Mouse (Mus musculus): Measurements from ENCODE around the gene H2-Ab1. TPM values are rescaled to one million over a fixed set of nuclear protein-coding genes. Genes with fewer than 3 reads are reported as not detected.

Gene H2-Ab1
- polyA plus RNA-seq, 1 experiment from 2014 or later, result 13.5 TPM

DNA sequence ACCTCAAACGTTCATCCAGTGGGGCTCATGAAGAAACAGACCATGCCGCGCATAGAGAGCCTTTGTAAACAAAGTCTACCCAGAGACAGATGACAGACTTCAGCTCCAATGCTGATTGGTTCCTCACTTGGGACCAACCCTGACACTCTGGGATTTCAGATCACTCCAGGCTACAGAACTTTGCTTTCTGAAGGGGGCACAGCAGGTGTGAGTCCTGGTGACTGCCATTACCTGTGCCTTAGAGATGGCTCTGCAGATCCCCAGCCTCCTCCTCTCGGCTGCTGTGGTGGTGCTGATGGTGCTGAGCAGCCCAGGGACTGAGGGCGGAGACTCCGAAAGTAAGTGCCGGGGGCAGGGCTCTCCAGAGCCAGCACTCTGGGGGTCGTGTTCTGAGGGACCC lies 5.6 kb downstream of the H2-Ab1 start:
- H3K27me3 ChIP-seq (ENCODE audit: control insufficient read depth, insufficient read depth, low read length), result peaks cover 26% of the 10 kb centered on the region
- H3K9ac ChIP-seq (ENCODE audit: low read depth, low read length), result no peak overlapping the region
- H3K9me3 ChIP-seq (replicated peaks; ENCODE audit: control insufficient read depth, low read length), result no peaks in the 10 kb centered on the region
- WGBS (ENCODE audit: insufficient replicate concordance), result 0% methylated on average over 8 of the region's 8 CpGs
- no peak overlapping the region for H3K27ac ChIP-seq (ENCODE audit: low read depth, low read length)
- no peaks in the 10 kb centered on the region; the same call in 1 of the 2 replicates for H3K4me1 ChIP-seq (ENCODE audit: control insufficient read depth, insufficient read depth, low read length)
- H3K4me2 ChIP-seq, result peak overlapping the region; percentile 97
- peak; percentile 72 for ATAC-seq (replicated peaks; ENCODE audit: insufficient number of reproducible peaks, low FRiP score, low TSS enrichment)
- H3K36me3 ChIP-seq (ENCODE audit: control insufficient read depth, insufficient read depth, low read length), result no peaks in the 10 kb centered on the region
- H3K4me3 ChIP-seq (ENCODE audit: low read depth, low read length), result peak overlapping the region; percentile 61

DNA sequence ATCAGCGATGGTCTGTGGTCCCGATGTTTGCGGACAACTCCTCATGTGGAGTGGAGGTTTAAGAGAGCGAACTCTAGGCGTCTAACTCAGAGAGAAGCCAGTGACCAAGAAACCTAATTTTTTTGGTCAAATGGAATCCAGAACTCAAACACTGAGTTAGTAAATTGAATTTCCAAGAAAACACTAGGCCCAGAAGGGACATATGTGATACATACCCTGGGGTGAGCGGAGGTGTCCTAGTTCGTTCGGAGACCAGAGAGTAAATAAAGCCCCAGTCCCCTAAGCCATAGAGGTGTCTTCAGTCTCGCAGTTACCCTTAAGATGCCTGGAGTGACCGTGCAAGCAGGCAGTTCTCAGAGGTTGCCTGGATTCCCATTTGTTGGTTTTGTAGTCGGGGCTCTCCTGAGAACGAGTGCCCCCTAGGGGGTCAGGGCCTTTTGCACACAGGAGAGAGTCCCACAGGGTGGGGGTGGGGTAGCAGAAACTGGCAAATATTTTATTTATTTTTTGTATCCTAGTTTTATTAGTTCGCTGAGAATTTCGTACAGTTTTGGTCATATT lies 6.4 kb downstream of the H2-Ab1 start:
- Histone ChIP-seq H3K4me3 (ENCODE audit: low read depth, low read length) (peak overlapping the region; percentile 61), H3K27me3 (ENCODE audit: control insufficient read depth, insufficient read depth, low read length) (peaks cover 22% of the 10 kb centered on the region), H3K27ac (ENCODE audit: low read depth, low read length) (no peak overlapping the region), H3K36me3 (ENCODE audit: control insufficient read depth, insufficient read depth, low read length) (no peaks in the 10 kb centered on the region), H3K9ac (ENCODE audit: low read depth, low read length) (no peak overlapping the region), H3K9me3 (replicated peaks; ENCODE audit: control insufficient read depth, low read length) (no peaks in the 10 kb centered on the region), H3K4me2 (peak overlapping the region; percentile 97), H3K4me1 (ENCODE audit: control insufficient read depth, insufficient read depth, low read length) (no peaks in the 10 kb centered on the region; the same call in 1 of the 2 replicates)
- 4% methylated on average over 14 of the region's 14 CpGs for WGBS (ENCODE audit: insufficient replicate concordance)
- ATAC-seq (replicated peaks; ENCODE audit: insufficient number of reproducible peaks, low FRiP score, low TSS enrichment), result no peak

DNA sequence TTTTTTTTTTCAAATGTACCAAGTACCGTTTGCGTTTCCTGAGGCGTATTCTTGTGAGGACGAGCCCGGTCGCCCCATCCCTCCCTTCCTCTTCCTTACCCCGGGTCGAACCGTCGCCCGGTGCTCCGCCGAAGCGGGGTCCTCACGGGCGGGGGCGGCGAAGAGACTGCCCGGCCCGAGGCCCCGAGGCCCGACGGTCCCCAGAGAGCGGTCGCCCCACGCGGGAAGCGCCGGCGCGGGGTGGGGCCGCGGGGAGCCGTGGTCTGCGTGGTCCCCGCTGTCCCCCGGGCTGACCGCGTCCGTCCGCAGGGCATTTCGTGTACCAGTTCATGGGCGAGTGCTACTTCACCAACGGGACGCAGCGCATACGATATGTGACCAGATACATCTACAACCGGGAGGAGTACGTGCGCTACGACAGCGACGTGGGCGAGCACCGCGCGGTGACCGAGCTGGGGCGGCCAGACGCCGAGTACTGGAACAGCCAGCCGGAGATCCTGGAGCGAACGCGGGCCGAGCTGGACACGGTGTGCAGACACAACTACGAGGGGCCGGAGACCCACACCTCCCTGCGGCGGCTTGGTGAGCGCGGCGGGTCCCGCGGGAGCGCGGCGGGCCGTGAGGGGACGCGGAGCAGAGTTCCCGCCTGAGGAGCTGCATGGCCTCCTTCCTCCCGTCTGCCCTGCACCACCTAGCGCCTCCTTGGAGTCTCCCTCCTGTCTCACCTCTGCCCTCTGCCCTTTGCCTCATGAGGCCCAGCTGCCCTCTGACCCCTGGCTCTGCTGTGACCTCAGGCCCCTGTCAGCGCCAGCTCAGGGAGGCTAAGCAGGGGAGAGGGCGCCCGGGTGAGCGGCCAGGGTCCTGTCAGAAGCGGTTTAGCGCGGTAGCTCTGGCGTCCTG lies 7.2 kb downstream of the H2-Ab1 start:
- 0 out of 2 replicates have a peak, but pooled peaks have one; percentile 24 for ATAC-seq (replicated peaks; ENCODE audit: insufficient number of reproducible peaks, low FRiP score, low TSS enrichment)
- no peaks in the 10 kb centered on the region; the same call in 1 of the 2 replicates for H3K4me1 ChIP-seq (ENCODE audit: control insufficient read depth, insufficient read depth, low read length)
- peak overlapping the region; percentile 72 for H3K9ac ChIP-seq (ENCODE audit: low read depth, low read length)
- H3K27me3 ChIP-seq (ENCODE audit: control insufficient read depth, insufficient read depth, low read length), result peaks cover 15% of the 10 kb centered on the region
- H3K4me2 ChIP-seq, result peak overlapping the region; percentile 97
- H3K9me3 ChIP-seq (replicated peaks; ENCODE audit: control insufficient read depth, low read length), result no peaks in the 10 kb centered on the region
- H3K27ac ChIP-seq (ENCODE audit: low read depth, low read length), result no peak overlapping the region
- no peaks in the 10 kb centered on the region for H3K36me3 ChIP-seq (ENCODE audit: control insufficient read depth, insufficient read depth, low read length)
- H3K4me3 ChIP-seq (ENCODE audit: low read depth, low read length), result peak overlapping the region; percentile 61
- under 1% methylated on average over 91 of the region's 93 CpGs for WGBS (ENCODE audit: insufficient replicate concordance)

- no peak for ATAC-seq (replicated peaks; ENCODE audit: insufficient number of reproducible peaks, low FRiP score, low TSS enrichment)
- no peaks in the 10 kb centered on the region for H3K36me3 ChIP-seq (ENCODE audit: control insufficient read depth, insufficient read depth, low read length)
- no peaks in the 10 kb centered on the region; the same call in 1 of the 2 replicates for H3K4me1 ChIP-seq (ENCODE audit: control insufficient read depth, insufficient read depth, low read length)
- no peak overlapping the region for H3K4me2 ChIP-seq
- no peak overlapping the region for H3K27ac ChIP-seq (ENCODE audit: low read depth, low read length)
- no peaks in the 10 kb centered on the region for H3K9me3 ChIP-seq (replicated peaks; ENCODE audit: control insufficient read depth, low read length)
- 61% methylated on average over 2 of the region's 2 CpGs for WGBS (ENCODE audit: insufficient replicate concordance)
- no peak overlapping the region for H3K9ac ChIP-seq (ENCODE audit: low read depth, low read length)
- H3K4me3 ChIP-seq (ENCODE audit: low read depth, low read length), result no peak overlapping the region
- H3K27me3 ChIP-seq (ENCODE audit: control insufficient read depth, insufficient read depth, low read length), result peaks cover 8% of the 10 kb centered on the region; the same call in 1 of the 2 replicates
Measured at GRCm38 (mm10) chr17:34268262-34268661, 10.8 kb downstream of the H2-Ab1 start.

GRCm38 (mm10) chr17:34268748-34269147 lies 11.3 kb downstream of the H2-Ab1 start:
- Histone ChIP-seq H3K4me2 (no peak overlapping the region), H3K27me3 (ENCODE audit: control insufficient read depth, insufficient read depth, low read length) (peaks cover 8% of the 10 kb centered on the region; the same call in 1 of the 2 replicates), H3K27ac (ENCODE audit: low read depth, low read length) (no peak overlapping the region), H3K9ac (ENCODE audit: low read depth, low read length) (no peak overlapping the region), H3K9me3 (replicated peaks; ENCODE audit: control insufficient read depth, low read length) (no peaks in the 10 kb centered on the region), H3K4me3 (ENCODE audit: low read depth, low read length) (no peak overlapping the region), H3K36me3 (ENCODE audit: control insufficient read depth, insufficient read depth, low read length) (no peaks in the 10 kb centered on the region), H3K4me1 (ENCODE audit: control insufficient read depth, insufficient read depth, low read length) (no peaks in the 10 kb centered on the region; the same call in 1 of the 2 replicates)
- no peak for ATAC-seq (replicated peaks; ENCODE audit: insufficient number of reproducible peaks, low FRiP score, low TSS enrichment)
- WGBS (ENCODE audit: insufficient replicate concordance), result 75% methylated on average over 2 of the region's 2 CpGs

DNA sequence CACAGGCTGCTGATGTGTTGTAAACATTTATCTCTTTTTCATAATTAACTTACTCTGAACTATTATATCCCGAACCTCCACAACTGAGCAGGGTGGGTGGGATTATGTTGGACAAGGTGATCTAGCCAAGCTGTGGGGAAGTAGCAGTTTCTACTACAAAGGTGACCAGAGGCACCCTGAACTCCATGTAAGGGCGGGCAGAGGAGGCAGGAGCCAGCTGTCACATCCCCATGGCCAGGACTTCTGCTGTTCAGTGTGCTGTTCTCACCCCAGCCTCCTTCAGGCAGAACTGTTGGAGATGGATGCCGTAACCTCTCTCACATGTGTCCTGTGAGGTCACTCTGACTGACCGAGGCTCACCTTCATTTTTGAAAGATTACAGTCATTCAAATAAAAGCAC lies 12.3 kb downstream of the H2-Ab1 start:
- Histone ChIP-seq H3K27me3 (ENCODE audit: control insufficient read depth, insufficient read depth, low read length) (0 out of 2 replicates have a peak, but pooled peaks cover 3% of the 10 kb centered on the region), H3K4me1 (ENCODE audit: control insufficient read depth, insufficient read depth, low read length) (no peaks in the 10 kb centered on the region), H3K27ac (ENCODE audit: low read depth, low read length) (no peak overlapping the region), H3K4me3 (ENCODE audit: low read depth, low read length) (no peak overlapping the region), H3K36me3 (ENCODE audit: control insufficient read depth, insufficient read depth, low read length) (no peaks in the 10 kb centered on the region), H3K4me2 (no peak overlapping the region), H3K9me3 (replicated peaks; ENCODE audit: control insufficient read depth, low read length) (no peaks in the 10 kb centered on the region), H3K9ac (ENCODE audit: low read depth, low read length) (no peak overlapping the region)
- no peak for ATAC-seq (replicated peaks; ENCODE audit: insufficient number of reproducible peaks, low FRiP score, low TSS enrichment)
- 64% methylated on average over 4 of the region's 4 CpGs for WGBS (ENCODE audit: insufficient replicate concordance)

DNA sequence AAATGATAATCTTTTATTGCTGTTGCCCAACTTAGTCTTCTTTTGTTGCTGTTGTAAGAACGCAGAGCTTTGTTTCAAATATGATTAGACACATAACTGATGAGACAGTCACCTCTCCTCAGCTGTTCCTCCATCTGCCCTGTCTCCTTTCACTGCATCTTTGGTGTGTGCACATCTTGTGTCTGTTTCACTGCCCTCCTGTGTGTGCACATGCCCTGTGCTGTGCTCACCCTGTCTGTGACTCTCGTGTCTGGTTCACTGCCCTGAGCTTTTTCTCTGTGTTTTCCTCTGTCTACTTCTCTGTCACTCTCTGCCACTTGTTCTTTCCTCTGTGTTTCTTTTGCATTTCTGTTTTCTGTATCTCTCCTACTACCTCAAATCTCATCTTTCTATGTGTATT lies 12.7 kb downstream of the H2-Ab1 start:
- 84% methylated on average over 2 of the region's 2 CpGs for WGBS (ENCODE audit: insufficient replicate concordance)
- no peak for ATAC-seq (replicated peaks; ENCODE audit: insufficient number of reproducible peaks, low FRiP score, low TSS enrichment)
- H3K4me1 ChIP-seq (ENCODE audit: control insufficient read depth, insufficient read depth, low read length), result no peaks in the 10 kb centered on the region
- H3K4me2 ChIP-seq, result no peak overlapping the region
- no peaks in the 10 kb centered on the region for H3K36me3 ChIP-seq (ENCODE audit: control insufficient read depth, insufficient read depth, low read length)
- no peak overlapping the region for H3K4me3 ChIP-seq (ENCODE audit: low read depth, low read length)
- no peak overlapping the region for H3K9ac ChIP-seq (ENCODE audit: low read depth, low read length)
- no peaks in the 10 kb centered on the region for H3K9me3 ChIP-seq (replicated peaks; ENCODE audit: control insufficient read depth, low read length)
- H3K27ac ChIP-seq (ENCODE audit: low read depth, low read length), result no peak overlapping the region
- H3K27me3 ChIP-seq (ENCODE audit: control insufficient read depth, insufficient read depth, low read length), result no peaks in the 10 kb centered on the region

DNA sequence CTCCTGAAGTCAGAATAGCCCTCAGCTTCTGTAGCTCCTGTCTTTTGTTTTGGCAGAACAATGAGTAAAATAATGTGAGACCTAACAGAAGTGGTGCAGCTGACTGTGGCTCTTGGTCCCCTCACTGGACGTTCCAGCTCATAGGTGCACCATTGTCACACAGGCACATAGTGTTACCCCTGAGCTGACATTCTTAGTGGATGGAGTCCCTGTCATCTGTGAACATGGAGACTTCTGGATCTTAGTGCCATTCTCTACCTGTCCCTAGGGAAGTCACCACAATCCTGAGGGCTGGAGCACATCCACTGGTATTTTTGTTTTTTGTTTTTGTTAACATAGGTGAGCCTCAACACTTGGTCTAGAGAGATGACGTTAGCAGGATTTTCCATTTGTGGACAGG lies 13.5 kb downstream of the H2-Ab1 start:
- no peak overlapping the region for H3K9ac ChIP-seq (ENCODE audit: low read depth, low read length)
- 63% methylated on average over 2 of the region's 2 CpGs for WGBS (ENCODE audit: insufficient replicate concordance)
- no peak overlapping the region for H3K4me3 ChIP-seq (ENCODE audit: low read depth, low read length)
- H3K27ac ChIP-seq (ENCODE audit: low read depth, low read length), result no peak overlapping the region
- H3K27me3 ChIP-seq (ENCODE audit: control insufficient read depth, insufficient read depth, low read length), result no peaks in the 10 kb centered on the region
- H3K36me3 ChIP-seq (ENCODE audit: control insufficient read depth, insufficient read depth, low read length), result no peaks in the 10 kb centered on the region
- H3K4me2 ChIP-seq, result no peak overlapping the region
- ATAC-seq (replicated peaks; ENCODE audit: insufficient number of reproducible peaks, low FRiP score, low TSS enrichment), result no peak
- H3K9me3 ChIP-seq (replicated peaks; ENCODE audit: control insufficient read depth, low read length), result no peaks in the 10 kb centered on the region
- H3K4me1 ChIP-seq (ENCODE audit: control insufficient read depth, insufficient read depth, low read length), result no peaks in the 10 kb centered on the region

Measured in heart, embryonic 11.5 days (tissue).